Mouse (Mus musculus) limb, embryonic 13.5 days (tissue): ENCODE data around the gene Cfap74. TPM values are rescaled to one million over a fixed set of nuclear protein-coding genes. Genes with fewer than 3 reads are reported as not detected.

Source experiments
- polyA plus RNA-seq: library from polyadenylated mRNA; unstranded; fragments of >200 nt; fragmentation: Nextera tagmentation; extraction: Ambion mirVana; gene quantifications from 2 replicates; pipeline ENCODE4 v1.2.1, GENCODE M21; 2015

The Cfap74 gene
- polyA plus RNA-seq, 1 experiment from 2014 or later: 5.6 TPM

Other genes starting within 250 kb of the Cfap74 start
- 24.4 and 24.8 TPM in 2 replicates for gene Ski, start 186.6 kb upstream of the Cfap74 start, polyA plus RNA-seq
- gene Faap20, start 159.4 kb upstream of the Cfap74 start, polyA plus RNA-seq: 92.1 and 97.8 TPM in 2 replicates
- gene Prkcz, start 47.8 kb upstream of the Cfap74 start, polyA plus RNA-seq: 7.2 and 9.2 TPM in 2 replicates
- 0.15 and 0.29 TPM in 2 replicates for gene Gabrd, start 11.1 kb upstream of the Cfap74 start, polyA plus RNA-seq
- gene Tmem52, start 59.9 kb downstream of the Cfap74 start, polyA plus RNA-seq: not detected in 2 replicates
- gene Gnb1, start 82.2 kb downstream of the Cfap74 start, polyA plus RNA-seq: 506 and 533 TPM in 2 replicates
- 88.4 and 96.1 TPM in 2 replicates for gene Nadk, start 153.2 kb downstream of the Cfap74 start, polyA plus RNA-seq
- gene Slc35e2, start 192.2 kb downstream of the Cfap74 start, polyA plus RNA-seq: 8.5 and 10.1 TPM in 2 replicates
- 70.3 and 71.2 TPM in 2 replicates for gene Cdk11b, start 215.7 kb downstream of the Cfap74 start, polyA plus RNA-seq
- gene Gm10563, start 236.2 kb downstream of the Cfap74 start, polyA plus RNA-seq: not detected in 2 replicates
- gene Mmp23, start 244.2 kb downstream of the Cfap74 start, polyA plus RNA-seq: 17.1 and 19.1 TPM in 2 replicates